17 mouse cellular contexts compared by ENCODE assay signal in genomic region chr2:106425451-106425881, GRCm38 (mm10).
A peak's percentile ranks its signal among the peaks of the same experiment; 100 is the strongest.
DNase-seq lines count a peak whose midpoint lies in the region; ATAC-seq and TF ChIP-seq lines count a peak whose summit lies in the region.
"Had no signal": no experiment of that assay in that cellular context is flagged by ENCODE, and none has a peak within 500 bp of the region (broad histone marks: within the 10 kb centered on the region; RNA-seq: fewer than 3 reads in every experiment).

No protein-coding gene starts in this region.

- H3K36me3 ChIP-seq in neural tube, embryonic 12.5 days = no peaks in the 10 kb centered on the region
- H3K36me3 ChIP-seq in forebrain, embryonic 11.5 days (ENCODE audit: control insufficient read depth, insufficient read depth, low read length) = no peaks in the 10 kb centered on the region
- H3K36me3 ChIP-seq in lung, postnatal 0 days (ENCODE audit: insufficient read depth, low read length) = no peaks in the 10 kb centered on the region
- H3K36me3 ChIP-seq: heart, embryonic 15.5 days; lung, embryonic 15.5 days had no signal

- TF ChIP-seq CTCF in lung, postnatal 0 days (IDR thresholded peaks at IDR 0.05) = no peak

- no peaks in the 10 kb centered on the region for H3K27me3 ChIP-seq in neural tube, embryonic 12.5 days (replicated peaks)
- no peaks in the 10 kb centered on the region for H3K27me3 ChIP-seq in forebrain, embryonic 11.5 days (ENCODE audit: control insufficient read depth, insufficient read depth, low read length)
- no peaks in the 10 kb centered on the region for H3K27me3 ChIP-seq in lung, postnatal 0 days (replicated peaks; ENCODE audit: insufficient read depth, low read length)
- H3K27me3 ChIP-seq: heart, embryonic 15.5 days; lung, embryonic 15.5 days had no signal

- no peak overlapping the region for H3K4me3 ChIP-seq in neural tube, embryonic 12.5 days
- H3K4me3 ChIP-seq in forebrain, embryonic 11.5 days (ENCODE audit: low read depth, low read length) = no peak overlapping the region
- H3K4me3 ChIP-seq in lung, postnatal 0 days (ENCODE audit: low read depth, low read length) = no peak overlapping the region
- H3K4me3 ChIP-seq: erythroblast, embryonic 14.5 days; heart, embryonic 15.5 days; lung, embryonic 15.5 days had no signal

- H3K9me3 ChIP-seq in neural tube, embryonic 12.5 days = no peaks in the 10 kb centered on the region
- H3K9me3 ChIP-seq in forebrain, embryonic 11.5 days (ENCODE audit: control insufficient read depth, low read length) = no peaks in the 10 kb centered on the region
- H3K9me3 ChIP-seq in lung, postnatal 0 days (ENCODE audit: low read length) = no peaks in the 10 kb centered on the region
- H3K9me3 ChIP-seq: heart, embryonic 15.5 days; lung, embryonic 15.5 days had no signal

- TF ChIP-seq EP300 in lung, postnatal 0 days (IDR thresholded peaks at IDR 0.05) = no peak

- WGBS in neural tube, embryonic 12.5 days = 33% methylated on average over 4 of the region's 4 CpGs
- 38% methylated on average over 4 of the region's 4 CpGs for WGBS in forebrain, embryonic 11.5 days
- WGBS in lung, postnatal 0 days = 87% methylated on average over 4 of the region's 4 CpGs

- H3K4me1 ChIP-seq in neural tube, embryonic 12.5 days = peaks cover 9% of the 10 kb centered on the region; the same call in 1 of the 2 replicates
- no peaks in the 10 kb centered on the region for H3K4me1 ChIP-seq in forebrain, embryonic 11.5 days (replicated peaks; ENCODE audit: control insufficient read depth, insufficient read depth, low read length)
- no peaks in the 10 kb centered on the region for H3K4me1 ChIP-seq in lung, postnatal 0 days (ENCODE audit: insufficient read depth, low read depth, low read length)
- H3K4me1 ChIP-seq: heart, embryonic 15.5 days; lung, embryonic 15.5 days had no signal

- 0 out of 2 replicates have a peak, but pooled peaks have one; percentile 44 for ATAC-seq in neural tube, embryonic 12.5 days (ENCODE audit: low FRiP score, low read depth)
- peak; percentile 77 for ATAC-seq in forebrain, embryonic 11.5 days (replicated peaks; ENCODE audit: low FRiP score)
- no peak for ATAC-seq in lung, postnatal 0 days
- ATAC-seq: CD4-positive, CD25-positive, alpha-beta regulatory T cell, adult 4 months; intestine, embryonic 16.5 days had no signal

- no peak for DNase-seq in neural tube, embryonic 10.5 days (ENCODE audit: extremely low spot score, low spot score)
- DNase-seq in adrenal gland, postnatal 36 days = peak; percentile 30 to 67
- no peak for DNase-seq in forebrain, embryonic 11.5 days (ENCODE audit: low spot score)
- no peak for DNase-seq in lung, postnatal 0 days (ENCODE audit: low spot score)
- DNase-seq in thymus, postnatal 0 days (ENCODE audit: low spot score) = no peak
- DNase-seq in heart, adult 18-20 months = no peak
- DNase-seq: cerebellum, adult 9-11 months; layer of hippocampus, adult 9-11 months; right cerebral cortex, postnatal 14 days had no signal

- H3K27ac ChIP-seq in neural tube, embryonic 12.5 days = no peak overlapping the region
- H3K27ac ChIP-seq in forebrain, embryonic 11.5 days (ENCODE audit: low read depth, low read length) = no peak overlapping the region
- H3K27ac ChIP-seq in lung, postnatal 0 days (ENCODE audit: low read length) = no peak overlapping the region
- H3K27ac ChIP-seq: heart, embryonic 15.5 days; kidney, postnatal 0 days; lung, embryonic 15.5 days; stomach, postnatal 0 days had no signal

- H3K9ac ChIP-seq in neural tube, embryonic 12.5 days = no peak overlapping the region
- no peak overlapping the region for H3K9ac ChIP-seq in forebrain, embryonic 11.5 days (ENCODE audit: low read length)
- no peak overlapping the region for H3K9ac ChIP-seq in lung, postnatal 0 days (replicated peaks; ENCODE audit: low read depth)
- H3K9ac ChIP-seq: heart, embryonic 15.5 days; lung, embryonic 15.5 days had no signal

- H3K4me2 ChIP-seq in neural tube, embryonic 12.5 days (replicated peaks) = no peak overlapping the region
- no peak overlapping the region for H3K4me2 ChIP-seq in forebrain, embryonic 11.5 days (ENCODE audit: low read depth, low read length, severe bottlenecking)
- no peak overlapping the region for H3K4me2 ChIP-seq in lung, postnatal 0 days (replicated peaks; ENCODE audit: low read depth, low read length)
- H3K4me2 ChIP-seq: heart, embryonic 15.5 days; lung, embryonic 15.5 days had no signal

Comparison
In these comparisons a context has a peak if more than half of its experiments do, and no peak if none do; other contexts are left out.
1. DNase-seq: peak in adrenal gland, postnatal 36 days (2 of 2); none in neural tube, embryonic 10.5 days (single experiment), forebrain, embryonic 11.5 days (single experiment), lung, postnatal 0 days (single experiment), thymus, postnatal 0 days (single experiment) and heart, adult 18-20 months (0 of 2).